Mouse (Mus musculus): ENCODE measurements around the gene Pbx2.

- no peak for TF ChIP-seq CTCF (IDR thresholded peaks at IDR 0.05; ENCODE audit: low read depth, low read length)
- no peak for TF ChIP-seq EP300 (IDR thresholded peaks at IDR 0.05; ENCODE audit: insufficient read depth, low read depth, low read length)
These were observed 4.9 kb upstream of the Pbx2 start for GRCm38 (mm10) chr17:34585877-34586771.
